Mouse (Mus musculus): ENCODE data around the gene Ush1c. TPM values are rescaled to one million over a fixed set of nuclear protein-coding genes. Genes with fewer than 3 reads are reported as not detected.
A peak's percentile ranks its signal among the peaks of the same experiment; 100 is the strongest.
"Not testable (repeated sequence)": the region's sequence is repeated elsewhere in the genome, so short reads cannot be mapped to it uniquely, and the experiment has no call there.

Gene Ush1c
- polyA plus RNA-seq, 1 experiment, result 2.8 TPM

DNA sequence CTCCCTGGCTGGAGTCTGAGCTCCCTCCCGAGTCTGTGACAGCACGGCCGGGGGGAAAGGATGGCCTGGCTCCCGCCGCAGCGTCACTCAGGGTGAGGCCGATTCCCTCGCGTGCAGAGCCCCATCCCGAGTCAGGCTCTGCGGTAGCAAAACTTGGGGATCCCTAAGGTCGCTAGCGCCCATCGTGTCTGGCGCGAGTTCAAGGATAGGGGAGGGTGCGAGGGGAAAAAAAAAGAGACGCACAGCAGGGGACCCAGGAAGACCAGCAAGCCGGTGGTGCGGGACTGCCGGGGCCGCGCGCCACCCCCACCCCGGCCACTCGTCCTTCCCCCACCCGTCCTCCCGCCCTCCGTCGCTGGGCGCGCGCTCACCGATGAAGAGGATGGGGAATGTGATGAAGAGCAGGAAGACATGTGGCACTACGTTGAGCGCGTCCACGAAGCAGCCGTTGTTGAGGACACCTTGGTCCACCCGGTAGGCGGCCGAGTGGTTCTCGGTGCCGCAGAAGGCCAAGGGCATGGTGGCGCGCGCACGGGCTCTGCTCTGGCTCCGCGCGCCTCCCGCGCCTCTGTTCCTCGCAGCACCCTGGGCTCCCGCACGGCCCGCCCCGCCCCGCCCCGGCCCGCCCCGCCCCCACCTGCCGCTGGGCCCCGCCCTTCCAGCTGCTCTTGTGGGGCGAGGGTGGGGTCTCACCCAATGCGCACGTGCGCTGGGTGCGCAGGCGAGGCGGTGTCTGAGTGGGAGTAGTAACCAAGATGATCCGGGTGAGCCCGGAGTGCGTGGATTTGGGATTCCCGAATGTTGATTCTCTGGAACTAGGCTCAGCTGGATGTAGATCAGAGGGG, 58.6 kb downstream of the Ush1c start, which contains the start of gene Abcc8:
Abcc8 (minus strand) TSS at position 603 of the 845 bp plus-strand sequence.
- Histone ChIP-seq H3K27me3 (ENCODE audit: control insufficient read depth, insufficient read depth, low read length) (no peaks in the 10 kb centered on the region), H3K4me1 (ENCODE audit: control insufficient read depth, insufficient read depth, low read length) (peaks cover 7% of the 10 kb centered on the region; the same call in 1 of the 2 replicates), H3K4me3 (ENCODE audit: control insufficient read depth, low read depth, low read length) (peak within 1 kb of the TSS; percentile 77), H3K36me3 (ENCODE audit: control insufficient read depth, insufficient read depth, low read length) (no peaks in the 10 kb centered on the region), H3K27ac (ENCODE audit: control insufficient read depth, insufficient read depth, low read depth, low read length) (no peak within 1 kb of the TSS)
- TF ChIP-seq CTCF (IDR thresholded peaks at IDR 0.05; ENCODE audit: control insufficient read depth, insufficient read depth, insufficient replicate concordance, low read depth, low read length) (no peak), POLR2A (IDR thresholded peaks at IDR 0.05; ENCODE audit: control insufficient read depth, low read depth, low read length) (no peak)

DNA sequence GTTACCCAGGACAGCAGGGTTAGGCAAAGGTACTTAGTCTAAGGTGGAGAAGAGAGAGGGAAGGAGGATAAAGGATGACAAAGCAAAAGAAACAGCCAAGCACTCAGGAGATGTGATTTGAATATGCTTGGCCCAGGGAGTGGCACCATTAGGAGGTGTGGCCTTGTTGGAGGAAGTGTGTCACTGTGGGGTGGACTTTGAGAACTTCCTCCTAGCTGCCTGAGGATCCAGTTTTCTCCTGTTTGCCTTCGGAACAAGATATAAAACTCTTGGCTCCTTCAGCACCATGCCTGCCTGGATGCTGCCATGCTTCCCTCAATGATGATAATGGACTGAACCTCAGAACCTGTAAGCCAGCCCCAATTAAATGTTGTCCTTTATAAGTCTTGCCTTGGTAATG, 69.3 kb downstream of the Ush1c start:
- H3K27me3 ChIP-seq (ENCODE audit: control insufficient read depth, insufficient read depth, low read length), result not testable (repeated sequence)

GRCm38 (mm10) chr7:46168402-46168801, 69.9 kb downstream of the Ush1c start:
- no peaks in the 10 kb centered on the region for H3K36me3 ChIP-seq (ENCODE audit: control insufficient read depth, insufficient read depth, low read length)
- H3K4me3 ChIP-seq (ENCODE audit: control insufficient read depth, low read depth, low read length), result no peak overlapping the region
- H3K27me3 ChIP-seq (ENCODE audit: control insufficient read depth, insufficient read depth, low read length), result no peaks in the 10 kb centered on the region
- TF ChIP-seq POLR2A (IDR thresholded peaks at IDR 0.05; ENCODE audit: control insufficient read depth, low read depth, low read length), result no peak
- TF ChIP-seq CTCF (IDR thresholded peaks at IDR 0.05; ENCODE audit: control insufficient read depth, insufficient read depth, insufficient replicate concordance, low read depth, low read length), result no peak
- H3K4me1 ChIP-seq (ENCODE audit: control insufficient read depth, insufficient read depth, low read length), result no peaks in the 10 kb centered on the region
- H3K27ac ChIP-seq (ENCODE audit: control insufficient read depth, insufficient read depth, low read depth, low read length), result no peak overlapping the region

More for the DNA sequence above, 69.3 kb downstream of the Ush1c start:
- H3K4me1 ChIP-seq (ENCODE audit: control insufficient read depth, insufficient read depth, low read length); H3K27ac ChIP-seq (ENCODE audit: control insufficient read depth, insufficient read depth, low read depth, low read length); H3K4me3 ChIP-seq (ENCODE audit: control insufficient read depth, low read depth, low read length); H3K36me3 ChIP-seq (ENCODE audit: control insufficient read depth, insufficient read depth, low read length): not testable (repeated sequence)

- Histone ChIP-seq H3K4me3 (ENCODE audit: control insufficient read depth, low read depth, low read length) (no peak overlapping the region), H3K27ac (ENCODE audit: control insufficient read depth, insufficient read depth, low read depth, low read length) (no peak overlapping the region), H3K27me3 (ENCODE audit: control insufficient read depth, insufficient read depth, low read length) (no peaks in the 10 kb centered on the region), H3K36me3 (ENCODE audit: control insufficient read depth, insufficient read depth, low read length) (no peaks in the 10 kb centered on the region), H3K4me1 (ENCODE audit: control insufficient read depth, insufficient read depth, low read length) (no peaks in the 10 kb centered on the region)
- TF ChIP-seq POLR2A (IDR thresholded peaks at IDR 0.05; ENCODE audit: control insufficient read depth, low read depth, low read length) (no peak), CTCF (IDR thresholded peaks at IDR 0.05; ENCODE audit: control insufficient read depth, insufficient read depth, insufficient replicate concordance, low read depth, low read length) (no peak)
These were observed 70.4 kb downstream of the Ush1c start for GRCm38 (mm10) chr7:46167901-46168300.

DNA sequence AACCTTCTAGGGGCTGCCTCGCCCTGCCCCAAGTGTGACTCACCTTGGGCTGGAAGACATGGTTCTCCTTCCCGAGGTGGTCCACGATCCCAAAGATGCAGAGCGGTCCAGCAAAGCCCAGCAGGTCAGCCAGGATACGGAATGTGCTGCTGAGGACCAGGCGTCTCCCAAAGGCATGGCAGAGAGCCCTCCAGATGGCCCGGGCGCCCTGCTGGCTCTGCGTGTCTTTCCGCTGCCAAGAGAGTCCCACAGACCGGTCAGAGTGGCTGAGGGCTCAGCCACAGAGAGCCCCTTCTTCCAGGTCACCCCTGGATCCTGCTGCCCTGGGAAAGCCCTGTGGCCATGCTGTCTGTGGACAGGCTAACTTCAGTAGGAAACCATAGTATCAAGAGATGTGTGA, 72.4 kb downstream of the Ush1c start:
- H3K27ac ChIP-seq (ENCODE audit: control insufficient read depth, insufficient read depth, low read depth, low read length), result no peak overlapping the region
- no peak overlapping the region for H3K4me3 ChIP-seq (ENCODE audit: control insufficient read depth, low read depth, low read length)
- no peaks in the 10 kb centered on the region for H3K27me3 ChIP-seq (ENCODE audit: control insufficient read depth, insufficient read depth, low read length)
- no peaks in the 10 kb centered on the region for H3K36me3 ChIP-seq (ENCODE audit: control insufficient read depth, insufficient read depth, low read length)
- no peaks in the 10 kb centered on the region for H3K4me1 ChIP-seq (ENCODE audit: control insufficient read depth, insufficient read depth, low read length)
- TF ChIP-seq POLR2A (IDR thresholded peaks at IDR 0.05; ENCODE audit: control insufficient read depth, low read depth, low read length) (no peak), CTCF (IDR thresholded peaks at IDR 0.05; ENCODE audit: control insufficient read depth, insufficient read depth, insufficient replicate concordance, low read depth, low read length) (no peak)

- Histone ChIP-seq H3K4me1 (ENCODE audit: control insufficient read depth, insufficient read depth, low read length) (peaks cover 2% of the 10 kb centered on the region; the same call in 1 of the 2 replicates), H3K27me3 (ENCODE audit: control insufficient read depth, insufficient read depth, low read length) (no peaks in the 10 kb centered on the region), H3K4me3 (ENCODE audit: control insufficient read depth, low read depth, low read length) (no peak overlapping the region), H3K36me3 (ENCODE audit: control insufficient read depth, insufficient read depth, low read length) (no peaks in the 10 kb centered on the region), H3K27ac (ENCODE audit: control insufficient read depth, insufficient read depth, low read depth, low read length) (no peak overlapping the region)
- TF ChIP-seq POLR2A (IDR thresholded peaks at IDR 0.05; ENCODE audit: control insufficient read depth, low read depth, low read length) (no peak), CTCF (IDR thresholded peaks at IDR 0.05; ENCODE audit: control insufficient read depth, insufficient read depth, insufficient replicate concordance, low read depth, low read length) (no peak)
These were observed 75.6 kb downstream of the Ush1c start for GRCm38 (mm10) chr7:46162731-46163130.

DNA sequence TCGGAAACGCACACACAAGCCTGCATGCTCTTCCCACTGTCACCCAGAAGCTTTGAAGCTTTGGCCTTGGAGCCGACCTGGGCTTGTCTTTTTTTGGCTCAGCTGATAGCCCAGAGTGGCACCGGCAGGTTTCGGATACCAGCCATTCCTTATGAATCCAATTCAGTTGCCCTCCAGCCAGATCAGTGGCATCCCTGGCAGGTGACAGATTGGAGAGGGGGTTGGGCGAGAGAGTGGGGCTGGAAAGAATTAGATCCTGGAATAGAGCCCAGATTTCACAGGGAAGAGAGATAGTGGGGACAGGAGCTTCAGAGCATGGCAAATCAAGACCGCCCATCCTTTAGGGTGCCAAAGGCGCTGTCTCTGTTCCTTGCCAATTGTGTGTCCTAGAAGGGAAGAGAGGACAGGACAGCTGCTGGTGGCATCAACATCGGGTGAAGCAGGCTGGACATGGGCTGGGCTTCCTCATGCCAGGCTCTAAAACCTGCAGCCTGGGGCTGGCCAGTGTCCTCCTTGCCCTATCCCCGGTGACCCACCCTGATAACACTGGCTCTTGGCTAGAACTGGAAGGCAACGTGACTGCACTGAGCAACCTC, 76.1 kb downstream of the Ush1c start:
- TF ChIP-seq CTCF (IDR thresholded peaks at IDR 0.05; ENCODE audit: control insufficient read depth, insufficient read depth, insufficient replicate concordance, low read depth, low read length) (no peak), POLR2A (IDR thresholded peaks at IDR 0.05; ENCODE audit: control insufficient read depth, low read depth, low read length) (no peak)
- no peak overlapping the region for H3K27ac ChIP-seq (ENCODE audit: control insufficient read depth, insufficient read depth, low read depth, low read length)
- H3K27me3 ChIP-seq (ENCODE audit: control insufficient read depth, insufficient read depth, low read length), result no peaks in the 10 kb centered on the region
- no peaks in the 10 kb centered on the region for H3K36me3 ChIP-seq (ENCODE audit: control insufficient read depth, insufficient read depth, low read length)
- no peak overlapping the region for H3K4me3 ChIP-seq (ENCODE audit: control insufficient read depth, low read depth, low read length)
- H3K4me1 ChIP-seq (ENCODE audit: control insufficient read depth, insufficient read depth, low read length), result peaks cover 4% of the 10 kb centered on the region; the same call in 1 of the 2 replicates

Measured in testis, adult 2 months (tissue).